Mouse (Mus musculus): ENCODE data around the gene Xpo4. TPM values are rescaled to one million over a fixed set of nuclear protein-coding genes. Genes with fewer than 3 reads are reported as not detected.

The Xpo4 gene
- polyA plus RNA-seq, 1 experiment: 8.9 TPM

DNA sequence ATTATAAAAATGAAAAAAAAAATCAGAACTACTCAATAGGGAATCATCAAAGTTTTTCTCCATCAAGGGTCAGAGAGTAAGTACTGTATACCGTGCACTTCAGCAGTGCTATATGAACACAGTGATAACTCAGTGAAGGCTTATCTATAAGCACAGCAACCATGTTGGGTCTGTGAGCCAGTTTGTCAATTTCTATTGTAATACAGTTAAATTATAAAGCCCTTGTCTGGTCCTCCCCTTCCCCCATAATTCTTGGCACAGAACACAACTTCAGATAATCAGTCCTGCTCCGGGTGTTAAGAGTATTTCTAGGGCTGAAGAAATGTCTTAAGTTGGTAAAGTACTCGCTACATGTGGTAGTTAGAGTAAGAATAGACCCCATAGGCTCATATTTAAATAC lies 73.4 kb downstream of the Xpo4 start:
- H3K27ac ChIP-seq (ENCODE audit: insufficient read depth, low read depth, low read length): no peak overlapping the region
- H3K4me1 ChIP-seq (ENCODE audit: control insufficient read depth, insufficient read depth, low read length): peaks cover 5% of the 10 kb centered on the region
- H3K4me3 ChIP-seq (ENCODE audit: insufficient read depth, low read length): no peak overlapping the region
- TF ChIP-seq POLR2A (IDR thresholded peaks at IDR 0.05; ENCODE audit: borderline replicate concordance, low read depth, low read length) (no peak), CTCF (IDR thresholded peaks at IDR 0.05; ENCODE audit: low read depth, low read length) (no peak)

GRCm38 (mm10) chr14:57576364-57577060 lies 88.7 kb downstream of the Xpo4 start:
- H3K4me1 ChIP-seq (ENCODE audit: control insufficient read depth, insufficient read depth, low read length): peaks cover 13% of the 10 kb centered on the region
- TF ChIP-seq POLR2A (IDR thresholded peaks at IDR 0.05; ENCODE audit: borderline replicate concordance, low read depth, low read length): no peak
- no peak for TF ChIP-seq CTCF (IDR thresholded peaks at IDR 0.05; ENCODE audit: low read depth, low read length)
- H3K4me3 ChIP-seq (ENCODE audit: insufficient read depth, low read length): no peak overlapping the region
- H3K27ac ChIP-seq (ENCODE audit: insufficient read depth, low read depth, low read length): peak overlapping the region; percentile 79

GRCm38 (mm10) chr14:57574792-57575587 lies 90.2 kb downstream of the Xpo4 start:
- H3K4me3 ChIP-seq (ENCODE audit: insufficient read depth, low read length): no peak overlapping the region
- no peak overlapping the region for H3K27ac ChIP-seq (ENCODE audit: insufficient read depth, low read depth, low read length)
- H3K4me1 ChIP-seq (ENCODE audit: control insufficient read depth, insufficient read depth, low read length): peaks cover 15% of the 10 kb centered on the region
- TF ChIP-seq CTCF (IDR thresholded peaks at IDR 0.05; ENCODE audit: low read depth, low read length): no peak
- no peak for TF ChIP-seq POLR2A (IDR thresholded peaks at IDR 0.05; ENCODE audit: borderline replicate concordance, low read depth, low read length)

- Histone ChIP-seq H3K4me3 (ENCODE audit: insufficient read depth, low read length) (peak within 1 kb of the TSS; percentile 76), H3K27ac (ENCODE audit: insufficient read depth, low read depth, low read length) (peak within 1 kb of the TSS; percentile 81), H3K4me1 (ENCODE audit: control insufficient read depth, insufficient read depth, low read length) (peaks cover 10% of the 10 kb centered on the region)
- TF ChIP-seq CTCF (IDR thresholded peaks at IDR 0.05; ENCODE audit: low read depth, low read length): no peak
- TF ChIP-seq POLR2A (IDR thresholded peaks at IDR 0.05; ENCODE audit: borderline replicate concordance, low read depth, low read length): no peak
These were observed 93.8 kb downstream of the Xpo4 start, which contains the start of gene Eef1akmt1 for GRCm38 (mm10) chr14:57571155-57572133. Eef1akmt1 (minus strand) TSS chr14:57571612.

DNA sequence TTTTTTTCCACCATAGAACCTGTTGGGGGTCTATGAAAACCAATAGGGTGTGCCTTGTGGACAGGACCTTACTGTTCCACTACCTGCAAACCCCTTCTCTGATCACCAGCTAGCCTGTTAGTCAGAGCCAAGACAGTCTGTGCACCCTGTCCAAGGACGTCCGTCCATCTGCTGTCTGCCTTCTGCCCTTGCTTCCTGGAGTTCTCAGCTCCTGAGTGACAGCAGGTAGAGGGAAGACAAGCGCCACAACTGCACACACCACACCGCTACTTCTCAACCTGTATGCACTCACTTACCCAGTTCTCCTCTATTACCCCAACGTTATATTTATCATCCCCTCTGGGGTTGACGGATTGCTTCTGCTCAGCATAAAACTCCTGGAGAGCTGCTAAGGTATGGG lies 99.6 kb downstream of the Xpo4 start:
- Histone ChIP-seq H3K4me3 (ENCODE audit: insufficient read depth, low read length) (no peak overlapping the region), H3K27ac (ENCODE audit: insufficient read depth, low read depth, low read length) (no peak overlapping the region), H3K4me1 (ENCODE audit: control insufficient read depth, insufficient read depth, low read length) (peaks cover 2% of the 10 kb centered on the region)
- TF ChIP-seq CTCF (IDR thresholded peaks at IDR 0.05; ENCODE audit: low read depth, low read length): no peak

GRCm38 (mm10) chr14:57556922-57557321 lies 108.3 kb downstream of the Xpo4 start:
- Histone ChIP-seq H3K4me1 (ENCODE audit: control insufficient read depth, insufficient read depth, low read length) (no peaks in the 10 kb centered on the region), H3K4me3 (ENCODE audit: insufficient read depth, low read length) (no peak overlapping the region), H3K27ac (ENCODE audit: insufficient read depth, low read depth, low read length) (no peak overlapping the region)
- TF ChIP-seq POLR2A (IDR thresholded peaks at IDR 0.05; ENCODE audit: borderline replicate concordance, low read depth, low read length) (no peak), CTCF (IDR thresholded peaks at IDR 0.05; ENCODE audit: low read depth, low read length) (no peak)

DNA sequence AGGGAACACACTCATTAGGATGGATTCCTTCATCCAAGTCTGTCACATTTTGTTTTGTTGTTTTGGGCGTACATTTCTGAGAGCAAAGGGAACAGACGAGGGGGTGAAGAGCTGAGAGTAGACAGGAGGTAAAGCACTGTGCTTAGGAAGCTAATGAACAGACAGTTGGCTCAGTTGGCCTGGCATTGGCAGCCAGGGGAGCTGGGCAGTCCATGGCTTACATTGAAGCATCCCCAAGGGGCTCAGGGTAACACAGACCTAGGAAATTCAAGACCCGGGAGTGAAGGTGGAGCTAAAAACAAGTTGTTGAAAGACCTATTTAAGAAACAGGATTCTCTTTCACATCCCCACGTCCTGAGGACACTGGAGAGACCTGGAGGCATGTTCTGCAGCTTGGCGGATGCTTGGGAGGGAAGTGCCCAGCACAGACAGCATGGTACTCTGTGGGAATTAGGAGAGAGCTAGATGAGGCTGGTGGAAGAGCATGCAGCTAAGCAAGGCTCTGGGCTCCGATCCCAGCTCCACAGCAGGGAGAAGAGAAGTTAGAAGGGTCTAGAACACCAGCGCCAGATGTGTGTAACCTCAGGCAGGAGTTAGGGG lies 109.7 kb downstream of the Xpo4 start:
- TF ChIP-seq POLR2A (IDR thresholded peaks at IDR 0.05; ENCODE audit: borderline replicate concordance, low read depth, low read length): no peak
- no peak for TF ChIP-seq CTCF (IDR thresholded peaks at IDR 0.05; ENCODE audit: low read depth, low read length)
- Histone ChIP-seq H3K4me3 (ENCODE audit: insufficient read depth, low read length) (no peak overlapping the region), H3K27ac (ENCODE audit: insufficient read depth, low read depth, low read length) (no peak overlapping the region), H3K4me1 (ENCODE audit: control insufficient read depth, insufficient read depth, low read length) (no peaks in the 10 kb centered on the region)

DNA sequence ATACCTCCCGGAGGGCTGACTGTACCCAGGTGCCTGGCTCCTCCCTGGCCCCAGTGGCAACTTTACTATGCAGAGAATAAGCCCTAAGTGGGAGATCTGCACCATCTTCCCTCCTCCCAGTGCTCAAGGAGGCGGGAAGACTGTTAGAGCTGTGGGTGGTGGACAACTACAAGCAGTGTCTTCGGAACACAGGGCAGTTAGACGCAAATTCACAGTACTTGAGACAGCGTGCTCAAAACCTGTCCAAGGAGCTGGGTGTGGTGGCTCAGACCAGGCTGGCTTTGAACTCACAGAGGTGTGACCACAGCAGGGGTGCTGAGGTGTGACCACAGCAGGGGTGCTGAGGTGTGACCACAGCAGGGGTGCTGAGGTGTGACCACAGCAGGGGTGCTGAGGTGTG lies 110.8 kb downstream of the Xpo4 start:
- Histone ChIP-seq H3K4me1 (ENCODE audit: control insufficient read depth, insufficient read depth, low read length) (no peaks in the 10 kb centered on the region), H3K27ac (ENCODE audit: insufficient read depth, low read depth, low read length) (no peak overlapping the region)
- no peak for TF ChIP-seq POLR2A (IDR thresholded peaks at IDR 0.05; ENCODE audit: borderline replicate concordance, low read depth, low read length)
- no peak for TF ChIP-seq CTCF (IDR thresholded peaks at IDR 0.05; ENCODE audit: low read depth, low read length)

DNA sequence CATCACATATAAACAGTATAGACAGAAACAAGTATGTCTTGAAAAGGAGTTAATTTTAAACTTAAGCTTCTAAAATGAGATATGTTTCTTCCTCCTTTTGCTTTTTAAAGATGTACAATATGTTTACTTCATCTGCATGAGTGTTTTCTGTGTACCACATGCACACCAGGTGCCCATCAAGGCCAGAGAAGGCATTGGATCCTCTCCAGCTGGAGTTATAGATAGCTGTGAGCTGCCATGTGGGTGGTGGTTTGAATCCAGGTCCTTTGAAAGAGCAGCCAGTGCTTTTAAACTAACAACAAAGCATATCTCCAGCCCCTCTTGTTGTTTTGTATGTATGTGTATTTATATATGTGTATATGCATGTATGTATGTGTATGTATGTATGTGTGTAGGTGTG lies 112.3 kb downstream of the Xpo4 start:
- TF ChIP-seq POLR2A (IDR thresholded peaks at IDR 0.05; ENCODE audit: borderline replicate concordance, low read depth, low read length): no peak
- TF ChIP-seq CTCF (IDR thresholded peaks at IDR 0.05; ENCODE audit: low read depth, low read length): no peak
- no peaks in the 10 kb centered on the region for H3K4me1 ChIP-seq (ENCODE audit: control insufficient read depth, insufficient read depth, low read length)
- H3K4me3 ChIP-seq (ENCODE audit: insufficient read depth, low read length): no peak overlapping the region
- no peak overlapping the region for H3K27ac ChIP-seq (ENCODE audit: insufficient read depth, low read depth, low read length)

More for the DNA sequence above, 110.8 kb downstream of the Xpo4 start:
- no peak overlapping the region for H3K4me3 ChIP-seq (ENCODE audit: insufficient read depth, low read length)

All from bone marrow macrophage, adult 2 months (primary cell).